Mouse (Mus musculus): ENCODE data around the gene Sema4c. TPM values are rescaled to one million over a fixed set of nuclear protein-coding genes. Genes with fewer than 3 reads are reported as not detected.

Sema4c gene
- total RNA-seq, 2 experiments from 2014 or later, result 0.17 to 0.70 TPM

DNA sequence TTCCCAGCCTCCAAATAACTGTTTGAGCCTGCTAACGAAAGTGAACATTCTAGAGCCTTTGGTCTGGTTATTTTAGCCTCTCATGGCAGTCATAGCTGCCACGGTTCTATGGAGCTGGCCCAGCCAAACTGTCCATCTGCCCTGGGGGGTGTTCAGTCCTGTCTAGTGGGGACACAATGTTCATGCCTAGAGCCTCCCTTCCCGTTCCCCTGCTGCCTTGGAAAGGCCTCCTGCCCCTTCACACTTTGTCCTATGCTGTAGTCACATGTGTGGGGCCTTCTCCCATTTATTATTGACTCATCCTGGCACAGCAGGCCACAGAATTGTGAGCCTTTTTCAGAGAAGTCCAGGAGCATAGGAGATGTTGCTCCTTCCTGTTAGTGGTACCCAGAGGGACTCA lies 39.9 kb downstream of the Sema4c start:
- no peak for ATAC-seq (replicated peaks; ENCODE audit: low FRiP score, low TSS enrichment, poor library complexity, severe bottlenecking)

DNA sequence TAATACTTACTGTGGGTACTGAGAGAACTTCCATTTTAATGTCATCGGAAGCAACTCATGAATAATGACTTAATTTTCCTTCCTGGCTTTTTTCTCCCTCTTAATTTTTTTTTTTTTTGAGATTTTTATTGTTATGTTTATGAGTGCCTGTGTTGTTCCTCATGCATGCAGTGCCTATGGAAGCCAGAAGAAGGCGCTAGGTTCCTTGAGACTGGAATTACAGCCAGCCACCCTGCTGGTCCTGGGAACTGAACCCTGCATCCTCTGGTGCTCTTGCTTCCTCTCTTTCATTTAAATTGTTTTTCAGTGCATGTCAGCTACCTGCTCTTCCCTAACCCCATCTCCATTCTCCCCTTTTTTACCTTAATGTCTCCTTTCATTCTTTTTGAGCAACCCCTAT lies 44.4 kb downstream of the Sema4c start:
- 0 out of 2 replicates have a peak, but pooled peaks have one; percentile 40 for ATAC-seq (replicated peaks; ENCODE audit: low FRiP score, low TSS enrichment, poor library complexity, severe bottlenecking)

DNA sequence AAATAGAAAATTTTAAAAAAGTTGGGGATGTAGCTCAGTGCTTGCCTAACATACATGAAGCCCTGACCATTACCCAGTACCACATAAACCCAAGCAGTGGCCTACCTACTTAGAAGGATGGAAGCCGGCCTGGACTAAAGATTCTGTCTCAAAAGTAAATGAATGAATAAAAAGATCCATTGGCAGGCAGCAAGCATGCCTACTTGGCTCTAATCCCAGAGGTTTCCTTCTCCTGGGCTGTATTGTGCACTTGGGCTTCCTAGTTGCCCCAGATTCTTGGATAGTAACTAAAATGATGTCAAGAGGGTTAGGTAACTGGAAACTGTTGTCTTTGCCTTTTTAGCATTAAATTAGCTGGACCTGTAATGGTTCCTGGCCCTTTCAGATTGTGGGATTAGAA lies 44.8 kb downstream of the Sema4c start:
- no peak for ATAC-seq (replicated peaks; ENCODE audit: low FRiP score, low TSS enrichment, poor library complexity, severe bottlenecking)

DNA sequence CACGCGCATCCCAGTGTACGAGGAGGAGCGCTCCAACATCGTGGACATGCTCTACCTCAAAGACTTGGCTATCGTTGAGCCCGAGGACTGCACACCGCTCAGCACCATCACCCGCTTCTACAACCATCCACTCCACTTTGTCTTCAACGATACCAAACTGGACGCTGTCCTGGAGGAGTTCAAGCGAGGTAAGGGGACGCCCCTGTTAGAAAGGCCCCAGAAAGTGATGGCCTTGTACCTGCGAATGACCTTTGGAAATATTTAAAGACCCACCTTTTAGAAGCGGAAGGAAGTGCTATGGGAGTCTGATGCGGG lies 45.2 kb downstream of the Sema4c start:
- ATAC-seq (replicated peaks; ENCODE audit: low FRiP score, low TSS enrichment, poor library complexity, severe bottlenecking), result no peak

DNA sequence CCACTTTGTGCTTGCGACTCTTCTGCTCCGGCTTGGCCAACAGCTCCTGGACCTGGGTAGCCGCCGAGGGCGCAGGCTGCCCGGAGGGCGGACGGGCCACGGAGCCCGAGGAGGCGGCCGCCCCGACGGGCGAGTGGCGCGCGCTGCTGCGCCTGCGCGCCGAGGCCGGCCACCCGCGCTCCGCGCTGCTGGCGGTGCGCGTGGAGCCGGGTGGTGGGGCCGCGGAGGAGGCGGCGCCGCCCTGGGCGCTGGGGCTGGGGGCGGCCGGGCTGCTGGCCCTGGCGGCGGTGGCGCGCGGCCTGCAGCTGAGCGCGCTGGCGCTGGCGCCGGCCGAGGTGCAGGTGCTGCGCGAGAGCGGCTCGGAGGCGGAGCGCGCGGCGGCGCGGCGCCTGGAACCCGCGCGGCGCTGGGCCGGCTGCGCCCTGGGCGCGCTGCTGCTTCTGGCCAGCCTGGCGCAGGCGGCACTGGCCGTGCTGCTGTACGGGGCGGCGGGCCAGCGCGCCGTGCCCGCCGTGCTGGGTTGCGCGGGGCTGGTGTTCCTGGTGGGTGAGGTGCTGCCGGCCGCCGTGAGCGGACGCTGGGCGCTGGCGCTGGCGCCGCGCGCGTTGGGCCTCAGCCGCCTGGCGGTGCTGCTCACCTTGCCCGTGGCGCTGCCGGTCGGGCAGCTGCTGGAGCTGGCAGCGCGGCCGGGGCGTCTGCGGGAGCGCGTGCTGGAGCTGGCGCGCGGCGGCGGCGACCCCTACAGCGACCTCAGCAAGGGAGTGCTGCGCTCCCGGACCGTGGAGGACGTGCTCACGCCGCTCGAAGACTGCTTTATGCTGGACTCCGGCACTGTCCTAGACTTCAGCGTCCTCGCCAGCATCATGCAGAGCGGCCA lies 45.8 kb downstream of the Sema4c start:
- ATAC-seq (replicated peaks; ENCODE audit: low FRiP score, low TSS enrichment, poor library complexity, severe bottlenecking), result no peak

DNA sequence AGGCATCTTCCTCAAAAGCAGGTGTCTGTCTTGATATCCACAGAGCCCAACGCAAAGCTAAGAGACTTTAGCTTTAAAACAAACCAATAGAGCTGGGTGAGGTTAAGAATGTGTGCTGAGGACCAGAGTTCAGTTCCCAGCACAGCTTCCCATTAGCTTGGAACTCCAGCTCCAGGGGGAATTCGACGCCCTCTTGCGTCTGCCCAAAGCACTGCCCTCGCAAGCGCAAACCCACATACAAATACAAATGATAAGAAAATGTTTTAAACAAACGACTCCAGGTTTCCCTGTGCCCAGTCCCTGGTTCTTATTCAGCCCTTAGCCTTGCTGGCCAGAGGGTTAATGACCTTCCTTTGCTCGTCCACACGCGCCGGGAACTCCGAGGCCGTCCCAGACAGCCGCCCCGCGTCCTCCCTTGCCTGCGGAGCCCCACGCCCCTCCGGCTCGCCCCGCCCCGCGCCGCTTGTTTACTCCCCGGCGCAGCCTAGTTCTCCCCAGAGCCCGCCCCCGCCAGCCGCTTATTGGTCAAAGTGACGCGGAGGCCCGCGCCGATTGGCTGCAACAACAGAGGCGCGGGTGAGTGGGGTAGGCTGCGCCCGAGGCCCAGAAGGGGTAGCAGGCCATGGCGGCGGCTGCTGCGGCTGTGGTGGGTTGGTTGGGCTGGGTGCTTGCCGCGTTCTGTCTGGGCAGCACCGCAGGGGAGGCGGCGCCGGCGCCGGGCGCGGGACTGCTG lies 46.7 kb downstream of the Sema4c start, which contains the start of gene Cnnm3:
TSS of gene Cnnm3 (plus strand) at position 579 of the 733 bp plus-strand sequence.
- ATAC-seq (replicated peaks; ENCODE audit: low FRiP score, low TSS enrichment, poor library complexity, severe bottlenecking), result peak; percentile 99

DNA sequence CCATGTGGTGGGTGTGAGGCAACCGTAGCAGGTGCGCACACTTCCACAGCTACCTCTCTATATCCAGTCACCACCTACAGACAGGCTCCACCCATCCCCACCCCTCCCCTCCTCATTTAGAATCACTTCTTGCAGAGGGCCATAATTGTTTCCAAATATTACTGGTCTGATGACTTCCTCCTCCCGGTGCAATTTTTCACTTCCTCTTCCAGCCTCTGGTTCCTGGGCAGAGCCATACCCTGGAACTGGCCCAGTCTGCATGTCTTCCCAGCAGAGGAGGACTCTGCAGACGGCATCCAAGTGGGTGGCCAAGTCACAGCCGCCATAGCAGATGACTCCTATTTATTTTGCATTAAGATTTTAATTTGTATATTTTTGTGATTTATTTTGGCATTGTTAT lies 49.9 kb downstream of the Sema4c start:
- no peak for ATAC-seq (replicated peaks; ENCODE audit: low FRiP score, low TSS enrichment, poor library complexity, severe bottlenecking)

DNA sequence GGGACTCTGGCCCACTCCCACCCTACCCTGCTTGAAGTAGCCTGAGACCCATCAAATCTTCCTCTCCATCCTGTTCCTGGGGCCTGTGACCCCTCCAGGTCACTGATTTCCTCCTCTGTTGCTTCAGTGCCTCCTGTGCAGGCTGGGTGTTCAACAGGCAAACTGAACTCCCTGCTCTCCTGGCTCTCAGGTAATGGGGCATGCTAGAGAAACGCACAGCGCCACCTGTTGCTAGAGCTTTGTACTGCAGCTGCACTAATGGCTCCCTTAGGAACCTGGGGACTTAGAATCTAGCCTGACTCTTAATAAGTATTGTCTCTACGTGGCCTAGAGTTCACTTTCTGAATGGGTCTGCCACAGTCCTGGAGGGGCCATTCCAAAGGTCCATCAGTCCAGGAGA lies 56.9 kb downstream of the Sema4c start:
- peak; percentile 63 for ATAC-seq (replicated peaks; ENCODE audit: low FRiP score, low TSS enrichment, poor library complexity, severe bottlenecking)

Other genes with a start within 250 kb of the Sema4c start
- gene Kansl3, start 189.2 kb downstream of the Sema4c start, total RNA-seq (2014; fragmentation: Nextera tagmentation), result 42.5 and 46.3 TPM in 2 replicates
- gene Kansl3, start 189.2 kb downstream of the Sema4c start, total RNA-seq (2017), result 24.6 and 50.0 TPM in 2 replicates
- not detected in 2 replicates for gene Fer1l5, start 186.1 kb downstream of the Sema4c start, total RNA-seq (2014; fragmentation: Nextera tagmentation)
- gene Fer1l5, start 186.1 kb downstream of the Sema4c start, total RNA-seq (2017), result not detected in 2 replicates
- gene Lman2l, start 113.1 kb downstream of the Sema4c start, total RNA-seq (2014; fragmentation: Nextera tagmentation), result 9.3 and 13.5 TPM in 2 replicates
- 1.8 and 7.4 TPM in 2 replicates for gene Lman2l, start 113.1 kb downstream of the Sema4c start, total RNA-seq (2017)
- gene Cnnm4, start 86.7 kb downstream of the Sema4c start, total RNA-seq (2014; fragmentation: Nextera tagmentation), result 2.7 and 3.3 TPM in 2 replicates
- gene Cnnm4, start 86.7 kb downstream of the Sema4c start, total RNA-seq (2017), result 2.6 and 3.0 TPM in 2 replicates
- gene Cnnm3, start 46.5 kb downstream of the Sema4c start, total RNA-seq (2014; fragmentation: Nextera tagmentation), result 12.6 and 15.9 TPM in 2 replicates
- 8.3 and 8.8 TPM in 2 replicates for gene Cnnm3, start 46.5 kb downstream of the Sema4c start, total RNA-seq (2017)
- gene Ankrd23, start 21.5 kb downstream of the Sema4c start, total RNA-seq (2014; fragmentation: Nextera tagmentation), result 2.5 and 10.5 TPM in 2 replicates
- 0.30 and 8.3 TPM in 2 replicates for gene Ankrd23, start 21.5 kb downstream of the Sema4c start, total RNA-seq (2017)
- gene Gm42417, start 18.9 kb downstream of the Sema4c start, total RNA-seq (2014; fragmentation: Nextera tagmentation), result 2.4 TPM in 1 of 2 replicates, not detected in the other
- 0.61 TPM in 1 of 2 replicates, not detected in the other for gene Gm42417, start 18.9 kb downstream of the Sema4c start, total RNA-seq (2017)
- 7.7 and 9.3 TPM in 2 replicates for gene Ankrd39, start 10.9 kb downstream of the Sema4c start, total RNA-seq (2014; fragmentation: Nextera tagmentation)
- gene Ankrd39, start 10.9 kb downstream of the Sema4c start, total RNA-seq (2017), result 3.1 and 4.0 TPM in 2 replicates
- not detected in 2 replicates for gene Fam178b, start 124.8 kb upstream of the Sema4c start, total RNA-seq (2014; fragmentation: Nextera tagmentation)
- not detected in 2 replicates for gene Fam178b, start 124.8 kb upstream of the Sema4c start, total RNA-seq (2017)
- 728 and 806 TPM in 2 replicates for gene Cox5b, start 133.1 kb upstream of the Sema4c start, total RNA-seq (2014; fragmentation: Nextera tagmentation)
- 1,234 and 1,237 TPM in 2 replicates for gene Cox5b, start 133.1 kb upstream of the Sema4c start, total RNA-seq (2017)
- not detected in 2 replicates for gene 4933424G06Rik, start 151.8 kb upstream of the Sema4c start, total RNA-seq (2014; fragmentation: Nextera tagmentation)
- not detected in 2 replicates for gene 4933424G06Rik, start 151.8 kb upstream of the Sema4c start, total RNA-seq (2017)
- gene Actr1b, start 156.1 kb upstream of the Sema4c start, total RNA-seq (2014; fragmentation: Nextera tagmentation), result 45.8 and 49.2 TPM in 2 replicates
- 49.1 and 51.1 TPM in 2 replicates for gene Actr1b, start 156.1 kb upstream of the Sema4c start, total RNA-seq (2017)
- 2.5 and 3.9 TPM in 2 replicates for gene Zap70, start 203.4 kb upstream of the Sema4c start, total RNA-seq (2014; fragmentation: Nextera tagmentation)
- 1.3 and 1.7 TPM in 2 replicates for gene Zap70, start 203.4 kb upstream of the Sema4c start, total RNA-seq (2017)

Measured in megakaryocyte-erythroid progenitor cell, adult 5-6 weeks (primary cell).